Mouse (Mus musculus): ENCODE results near the gene Ern2.

GRCm38 (mm10) chr7:122163766-122164165 is 22.2 kb downstream of the Ern2 start:
- TF ChIP-seq CTCF (IDR thresholded peaks at IDR 0.05; ENCODE audit: insufficient read depth, low read length) (no peak), POLR2A (IDR thresholded peaks at IDR 0.05; ENCODE audit: borderline replicate concordance, extremely low read depth, low read depth, low read length) (no peak)

Measured in lung, adult 2 months (tissue).